22 mouse cellular contexts compared by ENCODE assay signal in the genomic region with DNA sequence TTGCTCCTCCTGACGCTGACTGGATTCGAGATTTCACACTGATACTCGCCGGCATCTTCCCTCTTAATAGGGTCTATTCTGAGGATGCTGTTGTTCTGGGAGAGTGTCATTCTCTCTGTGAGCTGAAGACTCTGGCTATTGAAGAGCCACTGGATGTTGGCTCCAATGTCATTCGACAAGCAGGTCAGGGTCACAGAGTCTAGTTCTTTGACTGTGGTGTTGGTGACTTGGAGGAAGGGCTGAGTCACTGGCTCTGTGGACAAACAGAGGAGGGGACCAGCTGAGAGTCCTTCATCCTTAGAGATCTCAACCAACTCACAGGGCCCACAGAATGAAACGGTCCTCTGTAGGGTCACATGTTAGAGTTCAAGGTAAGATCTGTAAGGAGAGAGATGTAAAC. TPM values are rescaled to one million over a fixed set of nuclear protein-coding genes. Genes with fewer than 3 reads are reported as not detected.
"Had no signal": no experiment of that assay in that cellular context is flagged by ENCODE, and none has a peak within 500 bp of the region (broad histone marks: within the 10 kb centered on the region; RNA-seq: fewer than 3 reads in every experiment).

No protein-coding gene starts in this region.

RNA-seq across cellular contexts. Expression of a gene that starts 59.1 kb away (rescaled TPM):
- total RNA-seq: heart, postnatal 10 days; heart, postnatal 14 days; heart, postnatal 25 days; heart, postnatal 36 days; heart, postnatal 4 days; hematopoietic stem cell, adult 5-6 weeks; hindbrain, postnatal 0 days; layer of hippocampus, adult 18-20 months; layer of hippocampus, adult 2 months; layer of hippocampus, adult 8-10 months; layer of hippocampus, postnatal 10 days; layer of hippocampus, postnatal 14 days; layer of hippocampus, postnatal 25 days; layer of hippocampus, postnatal 36 days; left cerebral cortex, adult 18-20 months; left cerebral cortex, adult 2 months; left cerebral cortex, adult 8-10 months; left cerebral cortex, postnatal 10 days had no signal
- polyA plus RNA-seq: hindbrain, embryonic 11.5 days; inflammation-experienced regulatory T-cells, adult 6 months; intestine, embryonic 14.5 days; intestine, embryonic 15.5 days had no signal
